Mouse (Mus musculus) erythroblast, adult 5-6 weeks (primary cell): ENCODE measurements around the gene Tuba1a. TPM values are rescaled to one million over a fixed set of nuclear protein-coding genes. Genes with fewer than 3 reads are reported as not detected.
"Not testable (repeated sequence)": the region's sequence is repeated elsewhere in the genome, so short reads cannot be mapped to it uniquely, and the experiment has no call there.

Source experiments
- ATAC-seq: replicated peaks from 2 replicates; pipeline ENCODE4 v1.8.0; 2016; ENCODE audit warnings: moderate number of reproducible peaks, mild to moderate bottlenecking, moderate TSS enrichment, inconsistent platforms; ENCODE audit not compliant: poor library complexity, low FRiP score, severe bottlenecking
- total RNA-seq, 2 experiments: library from RNA; stranded (forward) in 1 of 2; stranded (reverse) in 1 of 2; fragments of 150-400 nt in 1 of 2; fragments of 200-764, 138-1000 nt in 1 of 2; gene quantifications; 2 replicates each; pipeline versions ENCODE4 v1.2.3 to v1.2.4; 2015 to 2017; ENCODE audit warnings: low replicate concordance in 2 of 2

The Tuba1a gene
- total RNA-seq, 2 experiments from 2014 or later: 5.9 to 19.6 TPM

DNA sequence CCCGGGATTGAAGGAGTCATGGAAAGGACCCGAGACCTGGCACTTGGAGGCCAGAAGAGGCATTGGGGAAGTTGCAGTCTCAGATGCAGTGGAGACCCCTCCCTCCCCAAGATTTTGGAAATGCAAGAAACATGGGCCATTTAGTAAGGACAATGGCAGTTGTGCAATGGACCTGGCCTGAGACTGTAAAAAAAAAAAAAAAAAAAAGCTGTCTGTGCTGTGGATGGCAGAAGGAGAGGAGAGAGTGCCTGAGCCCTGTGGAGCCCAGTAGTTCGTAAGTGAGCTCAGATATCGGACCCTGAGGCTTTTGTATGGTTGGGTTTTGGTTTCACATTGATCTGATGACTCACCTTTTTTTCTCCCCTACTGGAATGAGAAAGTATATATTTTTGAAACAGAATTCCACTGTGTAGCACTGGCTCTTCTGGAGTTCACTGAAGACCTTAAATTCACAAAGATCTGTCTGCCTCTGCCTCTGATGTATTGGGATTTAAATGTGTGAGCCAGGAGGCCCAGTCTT is 5.5 kb upstream of the Tuba1a start:
- no peak for ATAC-seq

- no peak for ATAC-seq
Measured at GRCm38 (mm10) chr15:98957475-98957874, 4.0 kb upstream of the Tuba1a start.

DNA sequence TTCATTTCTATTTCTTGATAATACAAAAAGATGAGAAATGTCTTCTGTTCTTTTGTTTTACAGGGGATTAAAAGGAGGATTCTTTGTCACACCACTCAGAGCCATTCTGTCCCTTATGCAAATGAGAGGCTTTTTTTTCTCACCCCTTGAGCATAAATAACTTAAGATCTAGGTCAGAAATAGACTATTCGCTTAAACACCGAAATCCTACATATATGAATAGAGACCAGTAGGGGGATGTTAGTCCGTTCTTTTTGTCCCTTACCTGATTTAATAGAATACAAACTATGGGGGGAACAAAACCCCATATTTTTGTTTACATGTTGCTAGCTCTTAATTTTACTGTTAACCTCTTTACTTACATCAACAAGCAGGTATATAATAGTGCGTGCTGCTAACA is 2.5 kb upstream of the Tuba1a start:
- ATAC-seq: no peak

- no peak for ATAC-seq
Measured at GRCm38 (mm10) chr15:98955324-98955723, 1.8 kb upstream of the Tuba1a start.

GRCm38 (mm10) chr15:98954425-98955253 is 1.1 kb upstream of the Tuba1a start:
- no peak for ATAC-seq

DNA sequence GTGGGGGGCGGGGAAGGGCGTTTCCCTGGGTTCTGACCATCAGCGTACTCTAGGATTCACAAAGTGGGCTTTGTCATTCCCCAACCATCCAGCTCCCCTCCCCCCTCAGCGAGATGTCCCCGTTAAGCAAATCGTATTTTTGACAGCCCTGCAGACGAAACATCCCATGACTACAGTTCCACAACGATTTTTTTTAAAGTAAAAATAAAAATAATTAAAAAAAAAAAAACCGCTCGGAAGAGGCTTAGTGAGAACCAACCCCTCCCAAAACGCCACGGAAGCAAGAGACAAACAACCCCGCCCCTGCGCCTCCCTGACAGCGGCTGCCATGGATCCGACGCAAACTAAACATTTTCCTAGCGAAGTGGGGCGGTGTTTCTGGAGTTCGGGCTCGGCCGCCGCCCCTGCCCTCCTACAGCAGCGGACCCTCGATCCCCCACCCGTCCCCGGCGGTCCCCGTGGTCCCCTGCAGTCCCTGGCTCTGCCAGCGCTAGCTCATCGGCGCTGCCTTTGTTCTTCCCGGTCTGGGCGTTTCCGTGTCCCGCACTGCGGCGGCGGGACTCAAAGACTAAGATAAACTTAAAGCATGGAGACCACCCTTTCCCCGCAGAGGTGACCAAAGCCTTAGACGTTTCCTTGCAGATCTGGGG is 627 bp downstream of the Tuba1a start:
- peak; percentile 80 for ATAC-seq

GRCm38 (mm10) chr15:98952063-98952455 is 1.4 kb downstream of the Tuba1a start:
- no peak for ATAC-seq

- not testable (repeated sequence) for ATAC-seq
Measured at GRCm38 (mm10) chr15:98951122-98952062, 2.1 kb downstream of the Tuba1a start.

GRCm38 (mm10) chr15:98949607-98949892 is 4.0 kb downstream of the Tuba1a start:
- ATAC-seq: no peak

- ATAC-seq: no peak
Measured at GRCm38 (mm10) chr15:98948857-98949606, 4.5 kb downstream of the Tuba1a start.

DNA sequence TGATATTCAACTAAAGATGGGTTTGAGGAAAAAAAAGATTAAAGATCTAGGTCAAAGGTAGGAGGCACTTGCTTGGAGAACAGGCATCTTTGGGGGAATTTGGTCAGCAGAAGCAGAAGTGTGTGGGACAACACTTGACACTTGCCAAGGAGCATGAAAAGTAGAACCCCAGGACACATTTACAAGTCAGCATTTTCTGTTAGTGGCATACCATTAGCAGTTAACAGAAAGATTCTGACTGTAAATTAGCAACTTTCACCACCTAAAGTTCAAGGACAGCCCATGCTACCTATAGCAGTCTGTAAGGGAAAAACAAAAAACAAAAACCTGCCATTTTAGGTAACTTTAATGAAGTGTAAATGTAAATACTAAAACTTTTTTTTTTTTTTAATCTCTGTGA is 5.1 kb downstream of the Tuba1a start:
- ATAC-seq: no peak

- ATAC-seq: no peak
Measured at GRCm38 (mm10) chr15:98947884-98948283, 5.6 kb downstream of the Tuba1a start.

DNA sequence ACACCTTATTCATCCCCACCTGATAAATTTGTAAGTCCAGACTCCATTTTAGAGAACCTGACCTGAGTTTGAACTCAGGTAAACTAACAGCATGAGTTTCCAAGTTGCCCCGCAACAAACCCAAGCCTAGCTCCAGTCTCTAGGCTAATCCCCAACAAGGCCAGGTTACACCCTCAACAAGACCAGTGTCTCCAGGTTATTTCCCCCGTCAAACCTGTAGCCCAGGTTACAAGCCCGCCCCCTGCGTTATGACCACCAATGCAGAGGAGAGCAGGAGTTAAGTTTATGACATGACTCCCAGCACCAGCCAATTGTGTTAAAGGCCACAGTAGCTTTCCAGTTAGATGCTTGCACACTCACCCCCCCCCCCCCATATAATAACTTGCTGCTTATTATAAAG is 10.4 kb downstream of the Tuba1a start:
- no peak for ATAC-seq

- ATAC-seq: no peak
Measured at GRCm38 (mm10) chr15:98942081-98942480, 11.4 kb downstream of the Tuba1a start.

GRCm38 (mm10) chr15:98941539-98941938 is 12.0 kb downstream of the Tuba1a start:
- ATAC-seq: no peak

DNA sequence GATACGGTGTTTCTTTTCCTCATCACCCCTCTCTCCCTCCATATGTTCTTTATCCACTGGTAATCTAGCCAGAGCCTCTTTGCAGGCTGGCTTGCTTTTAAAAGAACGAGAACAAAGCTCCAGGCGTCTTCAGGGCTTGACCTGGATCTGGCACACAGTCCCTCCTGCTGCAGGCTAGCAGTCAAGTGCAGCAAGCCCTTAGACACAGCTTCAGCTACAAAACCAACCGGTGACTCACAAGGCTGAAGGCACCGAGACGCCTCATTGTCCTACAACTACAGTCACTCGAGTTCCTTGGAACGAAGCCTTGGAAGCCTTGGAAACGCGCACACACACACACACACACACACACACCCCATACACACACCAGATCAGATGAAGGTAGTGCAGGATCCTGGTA is 12.7 kb downstream of the Tuba1a start:
- ATAC-seq: no peak

GRCm38 (mm10) chr15:98934217-98934839 is 19.2 kb downstream of the Tuba1a start, which contains the start of gene Tuba1b:
Gene Tuba1b (minus strand): TSS chr15:98934565.
- ATAC-seq: peak; percentile 79

DNA sequence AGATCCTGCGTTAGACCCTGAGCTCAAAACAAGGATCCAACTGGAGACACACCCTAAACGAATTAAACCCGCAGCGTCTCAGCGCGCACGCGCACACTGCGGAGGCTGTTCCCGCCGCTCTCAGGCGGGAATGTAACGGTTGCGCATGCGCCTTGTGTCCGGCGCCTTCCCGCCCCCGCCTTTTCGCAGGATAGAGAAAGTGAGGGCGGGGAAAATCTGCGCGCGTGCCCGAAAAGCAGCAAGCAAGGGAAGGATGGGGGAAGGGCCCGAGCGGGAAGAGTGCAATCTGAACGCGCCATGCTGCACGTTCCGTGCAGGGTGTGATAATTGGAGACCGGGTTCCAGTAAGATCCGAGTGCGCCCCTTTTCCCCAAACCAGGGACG is 19.7 kb downstream of the Tuba1a start:
- ATAC-seq: peak; percentile 81

- not testable (repeated sequence) for ATAC-seq
Measured at GRCm38 (mm10) chr15:98933004-98933671, 20.4 kb downstream of the Tuba1a start.
